Mouse (Mus musculus): ENCODE data around the gene Eif2b3. TPM values are rescaled to one million over a fixed set of nuclear protein-coding genes. Genes with fewer than 3 reads are reported as not detected.

Eif2b3 gene
- total and polyA plus RNA-seq, 3 experiments: 49.9 to 96.2 (median 84.9) TPM

DNA sequence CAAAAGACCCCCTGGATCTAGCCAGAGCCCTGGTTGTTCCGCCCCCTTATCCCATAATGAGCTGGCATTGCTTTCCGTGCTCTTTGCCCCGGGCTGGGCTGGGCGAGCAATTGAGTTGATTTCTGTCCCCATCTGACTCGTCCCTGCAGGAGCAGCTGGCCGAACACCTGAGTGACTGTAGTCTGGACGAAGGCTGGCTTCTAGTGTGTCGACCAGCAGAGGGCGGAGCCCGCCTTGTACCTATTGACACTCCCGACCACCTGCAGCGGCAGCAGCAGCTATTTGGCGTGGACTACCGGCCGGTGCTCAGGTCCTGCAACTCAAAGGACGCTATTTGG lies 23.4 kb upstream of the Eif2b3 start:
- dilution Hi-C loops (cut with MboI; ENCODE audit: extremely low pct_ligation_motif_present, extremely low pct_unique_long_range_greater_than_20kb, low sequenced_read_pairs) (no loop called here), in situ Hi-C loops (cut with MboI; ENCODE audit: low pct_ligation_motif_present, low pct_unique_long_range_greater_than_20kb, low sequenced_read_pairs) (no loop called here)
- Histone ChIP-seq H3K27me3 (replicated peaks) (no peaks in the 10 kb centered on the region), H3K27ac (ENCODE audit: insufficient read depth, low read depth) (no peak overlapping the region), H3K36me3 (replicated peaks in 1 of 2; ENCODE audit: control insufficient read depth in 1 of 2, insufficient read depth in 1 of 2, low read length in 1 of 2) (peaks cover 19 to 43% of the 10 kb centered on the region in 2 experiments), H3K9ac (ENCODE audit: insufficient read depth, low read depth) (peak overlapping the region; percentile 61), H3K4me1 (ENCODE audit: control insufficient read depth in 1 of 2, insufficient read depth in 2 of 2) (peaks cover 5 to 31% of the 10 kb centered on the region in 2 experiments), H3K4me3 (replicated peaks in 1 of 3; ENCODE audit: low read depth in 2 of 3, low read length in 2 of 3, poor library complexity in 1 of 3) (peak overlapping the region; percentile 65 to 88 (median 82)), H3K79me2 (replicated peaks; ENCODE audit: control insufficient read depth, extremely low read depth, insufficient read depth, poor library complexity, severe bottlenecking) (no peaks in the 10 kb centered on the region), H3K4me2 (ENCODE audit: insufficient read depth, low read depth, poor library complexity, severe bottlenecking) (peak overlapping the region; percentile 94), H3K9me3 (replicated peaks; ENCODE audit: low read length) (no peaks in the 10 kb centered on the region)
- TF ChIP-seq RAD21 (IDR thresholded peaks at IDR 0.05; ENCODE audit: low read depth, low read length) (peak; percentile 42), SMC3 (IDR thresholded peaks at IDR 0.05; ENCODE audit: low read depth, low read length) (peak; percentile 73), CTCF (conservative IDR thresholded peaks at IDR 0.05 in 1 of 2, IDR thresholded peaks at IDR 0.05 in 1 of 2; ENCODE audit: low read depth in 2 of 2, low read length in 2 of 2) (peak in 1 of 2 experiments; percentile 71; a peak in 2 of 4 replicates), UBTF (IDR thresholded peaks at IDR 0.05; ENCODE audit: low read depth, low read length) (no peak), TCF12 (IDR thresholded peaks at IDR 0.05; ENCODE audit: low read depth, low read length) (peak; percentile 38; the same call in 1 of the 2 replicates), SIN3A (IDR thresholded peaks at IDR 0.05; ENCODE audit: low read length) (peak; percentile 40), USF2 (conservative IDR thresholded peaks at IDR 0.05; ENCODE audit: low read depth, low read length) (no peak), ELF1 (IDR thresholded peaks at IDR 0.05; ENCODE audit: low read depth, low read length) (no peak), MAX (IDR thresholded peaks at IDR 0.05; ENCODE audit: low read length) (peak; percentile 45; the same call in 1 of the 2 replicates), IRF4 (IDR thresholded peaks at IDR 0.05; ENCODE audit: low read depth, low read length) (peak; percentile 45; the same call in 1 of the 2 replicates), EP300 (IDR thresholded peaks at IDR 0.05; ENCODE audit: low read length) (no peak)
- no peak for DNase-seq (ENCODE audit: extremely low read depth)

DNA sequence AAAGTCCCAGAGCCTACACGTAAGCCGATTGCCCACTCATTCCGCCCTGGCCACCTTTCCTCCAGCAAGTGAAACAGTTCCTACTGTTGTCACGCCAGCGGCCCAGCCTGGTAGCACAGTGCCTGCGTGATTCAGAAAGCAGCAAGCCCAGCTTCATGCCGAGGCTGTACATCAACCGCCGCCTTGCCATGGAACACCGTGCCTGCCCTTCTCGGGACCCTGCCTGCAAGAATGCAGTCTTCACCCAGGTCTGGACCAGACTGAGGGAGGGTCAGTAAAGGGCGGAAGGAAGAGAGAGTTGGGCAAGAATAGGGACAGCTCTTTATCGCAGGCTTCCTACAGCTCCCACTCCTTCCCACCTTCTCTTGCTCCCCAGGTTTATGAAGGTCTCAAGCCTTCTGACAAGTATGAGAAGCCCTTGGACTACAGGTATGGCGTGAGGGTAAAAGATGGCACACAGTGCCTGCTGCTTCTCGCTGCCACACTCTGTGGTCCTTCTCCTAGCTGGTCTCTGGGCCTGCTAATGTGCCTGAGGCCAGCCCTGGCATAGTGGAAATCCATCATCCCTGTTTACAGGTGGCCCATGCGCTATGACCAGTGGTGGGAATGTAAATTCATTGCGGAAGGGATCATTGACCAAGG lies 19.6 kb upstream of the Eif2b3 start:
- TF ChIP-seq ELF1 (IDR thresholded peaks at IDR 0.05; ENCODE audit: low read depth, low read length) (no peak), RCOR1 (conservative IDR thresholded peaks at IDR 0.05; ENCODE audit: low read depth, low read length) (no peak)
- no peaks in the 10 kb centered on the region for H3K9me3 ChIP-seq (replicated peaks; ENCODE audit: low read length)
- in situ Hi-C loops (cut with MboI; ENCODE audit: low pct_ligation_motif_present, low pct_unique_long_range_greater_than_20kb, low sequenced_read_pairs): loop anchor here (5.0 kb wide), 1 partner anchor 133 kb away; the partner anchor contains the start of gene Plk3
- H3K9ac ChIP-seq (ENCODE audit: insufficient read depth, low read depth): no peak overlapping the region
- H3K27ac ChIP-seq (ENCODE audit: insufficient read depth, low read depth): no peak overlapping the region
- H3K4me1 ChIP-seq (ENCODE audit: control insufficient read depth in 1 of 2, insufficient read depth in 2 of 2): peaks cover 11 to 21% of the 10 kb centered on the region in 2 experiments
- H3K4me3 ChIP-seq (replicated peaks in 1 of 3; ENCODE audit: low read depth in 2 of 3, low read length in 2 of 3, poor library complexity in 1 of 3): no peak overlapping the region
- H3K79me2 ChIP-seq (replicated peaks; ENCODE audit: control insufficient read depth, extremely low read depth, insufficient read depth, poor library complexity, severe bottlenecking): no peaks in the 10 kb centered on the region
- peaks cover 28 to 65% of the 10 kb centered on the region in 2 experiments for H3K36me3 ChIP-seq (replicated peaks in 1 of 2; ENCODE audit: control insufficient read depth in 1 of 2, insufficient read depth in 1 of 2, low read length in 1 of 2)
- H3K27me3 ChIP-seq (replicated peaks): no peaks in the 10 kb centered on the region
- dilution Hi-C loops (cut with MboI; ENCODE audit: extremely low pct_ligation_motif_present, extremely low pct_unique_long_range_greater_than_20kb, low sequenced_read_pairs): no loop called here
- DNase-seq (ENCODE audit: extremely low read depth): no peak
- no peak overlapping the region for H3K4me2 ChIP-seq (ENCODE audit: insufficient read depth, low read depth, poor library complexity, severe bottlenecking)

GRCm38 (mm10) chr4:117001957-117002356 lies 17.2 kb upstream of the Eif2b3 start:
- no peak overlapping the region for H3K9ac ChIP-seq (ENCODE audit: insufficient read depth, low read depth)
- H3K9me3 ChIP-seq (replicated peaks; ENCODE audit: low read length): no peaks in the 10 kb centered on the region
- H3K79me2 ChIP-seq (replicated peaks; ENCODE audit: control insufficient read depth, extremely low read depth, insufficient read depth, poor library complexity, severe bottlenecking): no peaks in the 10 kb centered on the region
- H3K4me1 ChIP-seq (ENCODE audit: control insufficient read depth in 1 of 2, insufficient read depth in 2 of 2): peaks cover 10 to 21% of the 10 kb centered on the region in 2 experiments; a peak in 3 of 4 replicates
- TF ChIP-seq MAFK (IDR thresholded peaks at IDR 0.05; ENCODE audit: insufficient replicate concordance, low read length) (no peak), MAZ (IDR thresholded peaks at IDR 0.05; ENCODE audit: low read depth, low read length) (no peak), MXI1 (IDR thresholded peaks at IDR 0.05; ENCODE audit: low read depth, low read length) (no peak), POLR2A (IDR thresholded peaks at IDR 0.05; ENCODE audit: low read depth, low read length) (no peak)
- dilution Hi-C loops (cut with MboI; ENCODE audit: extremely low pct_ligation_motif_present, extremely low pct_unique_long_range_greater_than_20kb, low sequenced_read_pairs) (no loop called here), in situ Hi-C loops (cut with MboI; ENCODE audit: low pct_ligation_motif_present, low pct_unique_long_range_greater_than_20kb, low sequenced_read_pairs) (loop anchor here (5.0 kb wide), 1 partner anchor 130 kb away; the partner anchor contains the start of gene Plk3)
- no peak overlapping the region for H3K4me2 ChIP-seq (ENCODE audit: insufficient read depth, low read depth, poor library complexity, severe bottlenecking)
- no peak overlapping the region for H3K27ac ChIP-seq (ENCODE audit: insufficient read depth, low read depth)
- peaks cover 28 to 62% of the 10 kb centered on the region in 2 experiments for H3K36me3 ChIP-seq (replicated peaks in 1 of 2; ENCODE audit: control insufficient read depth in 1 of 2, insufficient read depth in 1 of 2, low read length in 1 of 2)
- no peak overlapping the region for H3K4me3 ChIP-seq (replicated peaks in 1 of 3; ENCODE audit: low read depth in 2 of 3, low read length in 2 of 3, poor library complexity in 1 of 3)
- DNase-seq (ENCODE audit: extremely low read depth): no peak
- H3K27me3 ChIP-seq (replicated peaks): no peaks in the 10 kb centered on the region
